Mouse (Mus musculus): ENCODE measurements around the gene Crybg3. TPM values are rescaled to one million over a fixed set of nuclear protein-coding genes. Genes with fewer than 3 reads are reported as not detected.

Gene Crybg3
- polyA plus RNA-seq, 1 experiment: 11.8 TPM

DNA sequence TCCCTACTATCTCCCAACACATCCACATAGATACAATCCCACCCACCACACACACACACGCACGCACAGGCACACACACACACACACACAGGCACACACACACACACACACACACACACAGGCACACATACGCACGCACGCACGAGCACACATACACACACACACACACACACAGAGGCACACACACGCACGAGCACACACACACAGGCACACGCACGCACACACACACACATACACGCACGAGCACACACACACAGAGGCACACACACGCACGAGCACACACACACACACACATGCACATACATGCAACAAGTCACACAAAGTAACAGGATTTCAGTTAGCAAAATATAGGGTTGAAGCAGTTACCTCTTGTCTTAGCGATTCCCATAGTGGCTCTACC, 51.1 kb downstream of the Crybg3 start:
- H3K4me3 ChIP-seq (ENCODE audit: low read depth, low read length): no peak overlapping the region
- TF ChIP-seq CTCF (IDR thresholded peaks at IDR 0.05; ENCODE audit: low read depth, low read length): no peak
- TF ChIP-seq EP300 (IDR thresholded peaks at IDR 0.05; ENCODE audit: insufficient read depth, low read depth, low read length): no peak
- no peak for TF ChIP-seq POLR2A (IDR thresholded peaks at IDR 0.05; ENCODE audit: insufficient read depth, low read length)
- no peaks in the 10 kb centered on the region for H3K27me3 ChIP-seq (ENCODE audit: control insufficient read depth, insufficient read depth, low read length, poor library complexity, severe bottlenecking)
- H3K4me1 ChIP-seq (ENCODE audit: control insufficient read depth, insufficient read depth, low read length): no peaks in the 10 kb centered on the region
- H3K9ac ChIP-seq (ENCODE audit: low read depth, poor library complexity, severe bottlenecking): no peak overlapping the region
- H3K36me3 ChIP-seq (ENCODE audit: control insufficient read depth, insufficient read depth, low read length, poor library complexity, severe bottlenecking): no peaks in the 10 kb centered on the region; the same call in 1 of the 2 replicates
- H3K9me3 ChIP-seq (replicated peaks; ENCODE audit: control insufficient read depth, insufficient read depth, low read length, poor library complexity, severe bottlenecking): no peaks in the 10 kb centered on the region
- H3K27ac ChIP-seq (ENCODE audit: insufficient read depth, low read length): no peak overlapping the region

DNA sequence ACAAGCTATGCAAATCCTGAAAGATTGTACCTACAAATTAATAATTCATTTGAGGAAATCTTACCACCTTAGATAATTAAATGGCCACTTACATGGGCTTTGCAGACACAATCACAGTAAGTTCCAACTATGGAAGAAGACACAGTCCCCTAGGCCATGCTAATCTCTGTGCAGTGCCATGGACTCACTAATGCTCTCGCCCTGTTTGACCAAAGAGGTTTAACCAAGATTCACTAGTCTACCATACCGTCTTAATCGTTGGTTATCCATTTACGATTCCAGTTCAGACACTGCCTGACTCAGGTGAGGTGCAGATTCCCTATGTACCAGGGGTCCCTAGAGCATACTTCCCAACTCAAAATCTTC, 52.2 kb downstream of the Crybg3 start:
- Histone ChIP-seq H3K4me1 (ENCODE audit: control insufficient read depth, insufficient read depth, low read length) (peaks cover 3% of the 10 kb centered on the region), H3K27me3 (ENCODE audit: control insufficient read depth, insufficient read depth, low read length, poor library complexity, severe bottlenecking) (no peaks in the 10 kb centered on the region), H3K4me3 (ENCODE audit: low read depth, low read length) (no peak overlapping the region), H3K27ac (ENCODE audit: insufficient read depth, low read length) (no peak overlapping the region), H3K9me3 (replicated peaks; ENCODE audit: control insufficient read depth, insufficient read depth, low read length, poor library complexity, severe bottlenecking) (no peaks in the 10 kb centered on the region), H3K36me3 (ENCODE audit: control insufficient read depth, insufficient read depth, low read length, poor library complexity, severe bottlenecking) (no peaks in the 10 kb centered on the region; the same call in 1 of the 2 replicates), H3K9ac (ENCODE audit: low read depth, poor library complexity, severe bottlenecking) (no peak overlapping the region)
- TF ChIP-seq POLR2A (IDR thresholded peaks at IDR 0.05; ENCODE audit: insufficient read depth, low read length) (no peak), EP300 (IDR thresholded peaks at IDR 0.05; ENCODE audit: insufficient read depth, low read depth, low read length) (no peak), CTCF (IDR thresholded peaks at IDR 0.05; ENCODE audit: low read depth, low read length) (no peak)

DNA sequence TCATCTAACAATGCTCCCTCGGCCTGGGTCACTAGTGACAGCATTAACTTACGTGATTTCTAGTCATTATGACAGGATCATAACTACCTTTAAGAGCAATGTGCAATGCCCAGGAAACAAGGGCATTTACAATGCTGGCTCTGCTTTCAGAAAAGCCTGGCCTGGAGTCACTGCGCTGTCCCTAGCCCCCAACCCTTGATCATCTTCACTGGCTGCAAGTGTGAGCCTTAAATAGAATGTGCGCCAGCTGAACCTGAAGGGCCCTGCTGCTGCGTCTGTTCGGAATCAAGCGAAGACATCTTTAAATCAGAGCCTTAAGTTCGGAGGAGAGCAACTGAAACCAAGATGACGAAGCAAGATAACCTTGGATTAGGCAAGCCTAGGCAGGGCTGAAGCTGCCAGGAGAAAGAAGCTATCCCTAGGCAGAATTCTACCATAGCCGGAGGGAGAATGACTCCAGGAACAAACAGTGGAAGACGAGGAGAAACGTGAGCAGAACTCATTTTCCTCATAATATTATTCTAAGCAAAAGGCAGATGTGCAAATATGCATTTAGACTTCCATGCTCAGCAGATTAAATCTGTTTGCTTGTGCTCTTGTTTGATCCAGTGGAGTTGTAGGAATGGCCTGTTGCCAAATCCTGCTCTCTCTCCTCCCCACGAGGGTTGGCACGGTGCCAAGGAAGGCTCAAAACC, 52.7 kb downstream of the Crybg3 start:
- peaks cover 3% of the 10 kb centered on the region for H3K4me1 ChIP-seq (ENCODE audit: control insufficient read depth, insufficient read depth, low read length)
- no peaks in the 10 kb centered on the region; the same call in 1 of the 2 replicates for H3K36me3 ChIP-seq (ENCODE audit: control insufficient read depth, insufficient read depth, low read length, poor library complexity, severe bottlenecking)
- H3K27me3 ChIP-seq (ENCODE audit: control insufficient read depth, insufficient read depth, low read length, poor library complexity, severe bottlenecking): no peaks in the 10 kb centered on the region
- H3K4me3 ChIP-seq (ENCODE audit: low read depth, low read length): no peak overlapping the region
- no peaks in the 10 kb centered on the region for H3K9me3 ChIP-seq (replicated peaks; ENCODE audit: control insufficient read depth, insufficient read depth, low read length, poor library complexity, severe bottlenecking)
- no peak for TF ChIP-seq POLR2A (IDR thresholded peaks at IDR 0.05; ENCODE audit: insufficient read depth, low read length)
- 0 out of 2 replicates have a peak overlapping the region, but pooled peaks have one; percentile 17 for H3K27ac ChIP-seq (ENCODE audit: insufficient read depth, low read length)
- H3K9ac ChIP-seq (ENCODE audit: low read depth, poor library complexity, severe bottlenecking): no peak overlapping the region

DNA sequence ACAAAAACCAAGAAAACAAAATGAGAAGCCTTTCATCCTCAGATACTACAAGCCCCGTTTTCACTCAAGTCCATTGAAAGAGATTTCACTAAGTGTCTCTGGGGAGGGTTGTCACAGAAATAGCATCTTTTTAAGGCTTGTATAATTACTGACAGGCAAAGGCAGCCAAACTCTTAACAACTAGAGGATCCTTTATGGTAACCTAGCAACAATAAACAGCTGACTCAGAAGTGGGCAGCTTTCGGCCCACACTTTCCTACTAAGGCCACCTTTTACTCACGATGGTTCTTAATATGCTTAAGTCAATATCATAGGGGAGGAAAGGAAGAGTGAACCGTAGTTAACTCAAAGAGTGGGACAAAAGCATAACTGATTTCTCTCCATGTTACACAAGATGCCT, 53.3 kb downstream of the Crybg3 start:
- H3K9ac ChIP-seq (ENCODE audit: low read depth, poor library complexity, severe bottlenecking): no peak overlapping the region
- no peaks in the 10 kb centered on the region for H3K9me3 ChIP-seq (replicated peaks; ENCODE audit: control insufficient read depth, insufficient read depth, low read length, poor library complexity, severe bottlenecking)
- H3K27me3 ChIP-seq (ENCODE audit: control insufficient read depth, insufficient read depth, low read length, poor library complexity, severe bottlenecking): no peaks in the 10 kb centered on the region
- H3K4me1 ChIP-seq (ENCODE audit: control insufficient read depth, insufficient read depth, low read length): peaks cover 3% of the 10 kb centered on the region
- no peak overlapping the region for H3K4me3 ChIP-seq (ENCODE audit: low read depth, low read length)
- no peaks in the 10 kb centered on the region; the same call in 1 of the 2 replicates for H3K36me3 ChIP-seq (ENCODE audit: control insufficient read depth, insufficient read depth, low read length, poor library complexity, severe bottlenecking)
- TF ChIP-seq EP300 (IDR thresholded peaks at IDR 0.05; ENCODE audit: insufficient read depth, low read depth, low read length): no peak
- TF ChIP-seq CTCF (IDR thresholded peaks at IDR 0.05; ENCODE audit: low read depth, low read length): no peak
- TF ChIP-seq POLR2A (IDR thresholded peaks at IDR 0.05; ENCODE audit: insufficient read depth, low read length): no peak
- H3K27ac ChIP-seq (ENCODE audit: insufficient read depth, low read length): peak overlapping the region; percentile 13; the same call in 1 of the 2 replicates

GRCm38 (mm10) chr16:59545360-59545759, 55.4 kb downstream of the Crybg3 start:
- no peaks in the 10 kb centered on the region for H3K36me3 ChIP-seq (ENCODE audit: control insufficient read depth, insufficient read depth, low read length, poor library complexity, severe bottlenecking)
- no peaks in the 10 kb centered on the region for H3K9me3 ChIP-seq (replicated peaks; ENCODE audit: control insufficient read depth, insufficient read depth, low read length, poor library complexity, severe bottlenecking)
- no peaks in the 10 kb centered on the region for H3K27me3 ChIP-seq (ENCODE audit: control insufficient read depth, insufficient read depth, low read length, poor library complexity, severe bottlenecking)
- peaks cover 3% of the 10 kb centered on the region for H3K4me1 ChIP-seq (ENCODE audit: control insufficient read depth, insufficient read depth, low read length)
- no peak overlapping the region for H3K9ac ChIP-seq (ENCODE audit: low read depth, poor library complexity, severe bottlenecking)
- H3K4me3 ChIP-seq (ENCODE audit: low read depth, low read length): no peak overlapping the region
- no peak for TF ChIP-seq POLR2A (IDR thresholded peaks at IDR 0.05; ENCODE audit: insufficient read depth, low read length)
- TF ChIP-seq CTCF (IDR thresholded peaks at IDR 0.05; ENCODE audit: low read depth, low read length): no peak
- peak; percentile 92 for TF ChIP-seq EP300 (IDR thresholded peaks at IDR 0.05; ENCODE audit: insufficient read depth, low read depth, low read length)
- H3K27ac ChIP-seq (ENCODE audit: insufficient read depth, low read length): 0 out of 2 replicates have a peak overlapping the region, but pooled peaks have one; percentile 33

GRCm38 (mm10) chr16:59541382-59541781, 59.4 kb downstream of the Crybg3 start:
- Histone ChIP-seq H3K4me1 (ENCODE audit: control insufficient read depth, insufficient read depth, low read length) (peaks cover 3% of the 10 kb centered on the region), H3K27ac (ENCODE audit: insufficient read depth, low read length) (no peak overlapping the region), H3K27me3 (ENCODE audit: control insufficient read depth, insufficient read depth, low read length, poor library complexity, severe bottlenecking) (no peaks in the 10 kb centered on the region), H3K4me3 (ENCODE audit: low read depth, low read length) (no peak overlapping the region), H3K9ac (ENCODE audit: low read depth, poor library complexity, severe bottlenecking) (no peak overlapping the region), H3K9me3 (replicated peaks; ENCODE audit: control insufficient read depth, insufficient read depth, low read length, poor library complexity, severe bottlenecking) (no peaks in the 10 kb centered on the region), H3K36me3 (ENCODE audit: control insufficient read depth, insufficient read depth, low read length, poor library complexity, severe bottlenecking) (no peaks in the 10 kb centered on the region)
- TF ChIP-seq EP300 (IDR thresholded peaks at IDR 0.05; ENCODE audit: insufficient read depth, low read depth, low read length) (no peak), POLR2A (IDR thresholded peaks at IDR 0.05; ENCODE audit: insufficient read depth, low read length) (no peak), CTCF (IDR thresholded peaks at IDR 0.05; ENCODE audit: low read depth, low read length) (no peak)
